Comparison of ENCODE assay signal across 20 mouse cellular contexts in the genomic region with DNA sequence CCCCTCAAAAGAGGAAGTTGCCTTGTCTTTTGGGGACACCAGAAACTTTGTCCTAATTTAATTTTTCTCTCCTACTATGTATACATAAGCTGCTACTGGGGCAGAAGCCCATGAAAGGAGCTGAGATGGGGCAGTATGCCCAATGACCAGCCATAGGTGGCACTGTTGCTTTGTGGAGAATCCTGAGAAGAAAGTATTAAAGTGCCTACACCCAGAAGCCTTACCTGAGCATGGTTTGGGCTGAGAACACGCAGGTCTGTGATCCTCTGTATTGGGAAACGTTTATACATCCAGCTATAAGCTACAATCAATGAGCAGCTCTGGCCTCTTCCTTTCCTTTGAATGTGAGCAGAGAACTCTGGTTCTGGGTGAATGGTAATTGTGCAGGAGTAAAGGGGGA.
DNase-seq lines count a peak whose midpoint lies in the region; ATAC-seq and TF ChIP-seq lines count a peak whose summit lies in the region.
"Had no signal": no experiment of that assay in that cellular context is flagged by ENCODE, and none has a peak within 500 bp of the region (broad histone marks: within the 10 kb centered on the region; RNA-seq: fewer than 3 reads in every experiment).

No protein-coding gene starts in this region.

- WGBS in hindbrain, postnatal 0 days = 59% methylated on average over 2 of the region's 2 CpGs
- 65% methylated on average over 2 of the region's 2 CpGs for WGBS in hindbrain, embryonic 10.5 days
- WGBS in kidney, embryonic 16.5 days = 35% methylated on average over 2 of the region's 2 CpGs

- H3K9me3 ChIP-seq in hindbrain, postnatal 0 days (ENCODE audit: low read length) = no peaks in the 10 kb centered on the region
- H3K9me3 ChIP-seq in hindbrain, embryonic 10.5 days = 0 out of 2 replicates have a peak, but pooled peaks cover 3% of the 10 kb centered on the region
- no peaks in the 10 kb centered on the region for H3K9me3 ChIP-seq in CH12.LX (replicated peaks; ENCODE audit: low read length)
- H3K9me3 ChIP-seq in kidney, embryonic 16.5 days (ENCODE audit: low read length) = no peaks in the 10 kb centered on the region
- H3K9me3 ChIP-seq: liver, embryonic 13.5 days had no signal

- H3K4me1 ChIP-seq in hindbrain, postnatal 0 days (ENCODE audit: insufficient read depth, low read length) = no peaks in the 10 kb centered on the region
- H3K4me1 ChIP-seq in hindbrain, embryonic 10.5 days (replicated peaks) = no peaks in the 10 kb centered on the region
- H3K4me1 ChIP-seq in CH12.LX (ENCODE audit: control insufficient read depth in 1 of 2, insufficient read depth in 2 of 2) = no peaks in the 10 kb centered on the region
- H3K4me1 ChIP-seq in kidney, embryonic 16.5 days (ENCODE audit: insufficient read depth, low read length) = no peaks in the 10 kb centered on the region
- H3K4me1 ChIP-seq: liver, embryonic 13.5 days; megakaryocyte, embryonic 14.5 days had no signal

- TF ChIP-seq CTCF in hindbrain, postnatal 0 days (IDR thresholded peaks at IDR 0.05; ENCODE audit: low read depth) = peak; percentile 17; the same call in 1 of the 2 replicates
- TF ChIP-seq CTCF in CH12.LX (conservative IDR thresholded peaks at IDR 0.05 in 1 of 2, IDR thresholded peaks at IDR 0.05 in 1 of 2; ENCODE audit: low read depth in 2 of 2, low read length in 2 of 2) = peak; percentile 15 to 30; a peak in 2 of 4 replicates
- no peak for TF ChIP-seq CTCF in gastrocnemius, adult 2 months (IDR thresholded peaks at IDR 0.05)

- DNase-seq in adrenal gland, postnatal 10 days = peak; percentile 2
- DNase-seq in adrenal gland, postnatal 14 days = no peak
- no peak for DNase-seq in hindbrain, postnatal 0 days (ENCODE audit: low spot score)
- no peak for DNase-seq in hindbrain, embryonic 10.5 days (ENCODE audit: low spot score)
- peak; percentile 31 for DNase-seq in CH12.LX (ENCODE audit: extremely low read depth)
- no peak for DNase-seq in thymus, postnatal 10 days (ENCODE audit: low spot score in 2 of 2)
- DNase-seq in gastrocnemius, adult 2 months = no peak
- DNase-seq: cerebellum, adult 11-12 months; cerebellum, postnatal 36 days; gastrocnemius, postnatal 14 days; heart, postnatal 36 days; layer of hippocampus, postnatal 36 days; liver, embryonic 13.5 days; spleen, adult 18-20 months had no signal

- H3K79me2 ChIP-seq in CH12.LX (replicated peaks; ENCODE audit: control insufficient read depth, extremely low read depth, insufficient read depth, poor library complexity, severe bottlenecking) = no peaks in the 10 kb centered on the region

- H3K4me3 ChIP-seq in hindbrain, postnatal 0 days (ENCODE audit: low read length) = no peak overlapping the region
- H3K4me3 ChIP-seq in hindbrain, embryonic 10.5 days = no peak overlapping the region
- no peak overlapping the region for H3K4me3 ChIP-seq in CH12.LX (replicated peaks in 1 of 3; ENCODE audit: low read depth in 2 of 3, low read length in 2 of 3, poor library complexity in 1 of 3)
- no peak overlapping the region for H3K4me3 ChIP-seq in kidney, embryonic 16.5 days (ENCODE audit: low read length)
- H3K4me3 ChIP-seq in gastrocnemius, adult 2 months = no peak overlapping the region
- H3K4me3 ChIP-seq: liver, embryonic 13.5 days; megakaryocyte, embryonic 14.5 days had no signal

- no peak overlapping the region for H3K27ac ChIP-seq in hindbrain, postnatal 0 days
- H3K27ac ChIP-seq in hindbrain, embryonic 10.5 days = no peak overlapping the region
- no peak overlapping the region for H3K27ac ChIP-seq in CH12.LX (ENCODE audit: insufficient read depth, low read depth)
- H3K27ac ChIP-seq in kidney, embryonic 16.5 days (ENCODE audit: low read length) = no peak overlapping the region
- no peak overlapping the region for H3K27ac ChIP-seq in gastrocnemius, adult 2 months
- H3K27ac ChIP-seq: liver, embryonic 13.5 days had no signal

- intact Hi-C loops in gastrocnemius, adult 2 months (cut with DNase I) = no loop called here

- H3K27me3 ChIP-seq in hindbrain, postnatal 0 days (ENCODE audit: insufficient read depth, low read length) = no peaks in the 10 kb centered on the region
- H3K27me3 ChIP-seq in hindbrain, embryonic 10.5 days (ENCODE audit: insufficient read depth, poor library complexity, severe bottlenecking) = no peaks in the 10 kb centered on the region
- no peaks in the 10 kb centered on the region for H3K27me3 ChIP-seq in CH12.LX (replicated peaks)
- H3K27me3 ChIP-seq in kidney, embryonic 16.5 days (ENCODE audit: insufficient read depth, low read length) = no peaks in the 10 kb centered on the region
- H3K27me3 ChIP-seq: liver, embryonic 13.5 days; megakaryocyte, embryonic 14.5 days had no signal

- H3K9ac ChIP-seq in hindbrain, postnatal 0 days (replicated peaks; ENCODE audit: low read length) = no peak overlapping the region
- no peak overlapping the region for H3K9ac ChIP-seq in CH12.LX (ENCODE audit: insufficient read depth, low read depth)
- H3K9ac ChIP-seq in kidney, embryonic 16.5 days (replicated peaks; ENCODE audit: low read length) = no peak overlapping the region
- H3K9ac ChIP-seq: liver, embryonic 13.5 days had no signal

- TF ChIP-seq EP300 in CH12.LX (IDR thresholded peaks at IDR 0.05; ENCODE audit: low read length) = no peak

- peak; percentile 37 for TF ChIP-seq RAD21 in CH12.LX (IDR thresholded peaks at IDR 0.05; ENCODE audit: low read depth, low read length)

- no peak overlapping the region for H3K4me2 ChIP-seq in hindbrain, postnatal 0 days (ENCODE audit: low read depth, low read length)
- H3K4me2 ChIP-seq in CH12.LX (ENCODE audit: insufficient read depth, low read depth, poor library complexity, severe bottlenecking) = no peak overlapping the region
- H3K4me2 ChIP-seq in kidney, embryonic 16.5 days (replicated peaks; ENCODE audit: low read depth, low read length) = no peak overlapping the region
- H3K4me2 ChIP-seq: heart, embryonic 11.5 days; liver, embryonic 13.5 days had no signal

- no peaks in the 10 kb centered on the region for H3K36me3 ChIP-seq in hindbrain, postnatal 0 days (ENCODE audit: insufficient read depth, low read length)
- no peaks in the 10 kb centered on the region for H3K36me3 ChIP-seq in hindbrain, embryonic 10.5 days
- no peaks in the 10 kb centered on the region for H3K36me3 ChIP-seq in CH12.LX (replicated peaks in 1 of 2; ENCODE audit: control insufficient read depth in 1 of 2, insufficient read depth in 1 of 2, low read length in 1 of 2)
- H3K36me3 ChIP-seq in kidney, embryonic 16.5 days (ENCODE audit: insufficient read depth, low read length) = no peaks in the 10 kb centered on the region
- H3K36me3 ChIP-seq: liver, embryonic 13.5 days had no signal

- TF ChIP-seq POLR2A in CH12.LX (IDR thresholded peaks at IDR 0.05; ENCODE audit: low read depth, low read length) = no peak

- no peak for ATAC-seq in hindbrain, postnatal 0 days
- ATAC-seq in kidney, embryonic 16.5 days (ENCODE audit: low FRiP score, low TSS enrichment) = peak; percentile 63; the same call in 1 of the 2 replicates
- ATAC-seq: activated CD4-positive, CD25-positive, alpha-beta regulatory T cell, adult 4 months; hindbrain, embryonic 16.5 days; lung, postnatal 0 days had no signal

- in situ Hi-C loops in CH12.LX (cut with MboI; ENCODE audit: low pct_ligation_motif_present, low pct_unique_long_range_greater_than_20kb, low sequenced_read_pairs) = no loop called here

- dilution Hi-C loops in CH12.LX (cut with MboI; ENCODE audit: extremely low pct_ligation_motif_present, extremely low pct_unique_long_range_greater_than_20kb, low sequenced_read_pairs) = no loop called here

TF ChIP-seq in CH12.LX, 34 proteins besides CTCF, POLR2A, EP300 and RAD21:
- TF ChIP-seq MAZ (IDR thresholded peaks at IDR 0.05; ENCODE audit: low read depth, low read length) (no peak), KAT2A (IDR thresholded peaks at IDR 0.05; ENCODE audit: insufficient replicate concordance, low read length) (no peak), E2F4 (IDR thresholded peaks at IDR 0.05; ENCODE audit: insufficient replicate concordance, low read depth, low read length) (no peak), ZC3H11A (IDR thresholded peaks at IDR 0.05; ENCODE audit: low read depth, low read length) (no peak), JUND (conservative IDR thresholded peaks at IDR 0.05; ENCODE audit: low read depth, low read length) (no peak), SMC3 (IDR thresholded peaks at IDR 0.05; ENCODE audit: low read depth, low read length) (peak; percentile 13; the same call in 1 of the 2 replicates), IRF4 (IDR thresholded peaks at IDR 0.05; ENCODE audit: low read depth, low read length) (no peak)

Comparison
In these comparisons a context has a peak if more than half of its experiments do, and no peak if none do; other contexts are left out.
1. DNase-seq: peak in adrenal gland, postnatal 10 days (single experiment) and CH12.LX (single experiment); none in adrenal gland, postnatal 14 days (single experiment), hindbrain, postnatal 0 days (single experiment), hindbrain, embryonic 10.5 days (single experiment), thymus, postnatal 10 days (0 of 2) and gastrocnemius, adult 2 months (single experiment).